Mouse (Mus musculus): Measurements from ENCODE around the gene Pde7b. TPM values are rescaled to one million over a fixed set of nuclear protein-coding genes. Genes with fewer than 3 reads are reported as not detected.

Gene Pde7b
- polyA plus RNA-seq, 1 experiment from 2014 or later, result 1.5 TPM

DNA sequence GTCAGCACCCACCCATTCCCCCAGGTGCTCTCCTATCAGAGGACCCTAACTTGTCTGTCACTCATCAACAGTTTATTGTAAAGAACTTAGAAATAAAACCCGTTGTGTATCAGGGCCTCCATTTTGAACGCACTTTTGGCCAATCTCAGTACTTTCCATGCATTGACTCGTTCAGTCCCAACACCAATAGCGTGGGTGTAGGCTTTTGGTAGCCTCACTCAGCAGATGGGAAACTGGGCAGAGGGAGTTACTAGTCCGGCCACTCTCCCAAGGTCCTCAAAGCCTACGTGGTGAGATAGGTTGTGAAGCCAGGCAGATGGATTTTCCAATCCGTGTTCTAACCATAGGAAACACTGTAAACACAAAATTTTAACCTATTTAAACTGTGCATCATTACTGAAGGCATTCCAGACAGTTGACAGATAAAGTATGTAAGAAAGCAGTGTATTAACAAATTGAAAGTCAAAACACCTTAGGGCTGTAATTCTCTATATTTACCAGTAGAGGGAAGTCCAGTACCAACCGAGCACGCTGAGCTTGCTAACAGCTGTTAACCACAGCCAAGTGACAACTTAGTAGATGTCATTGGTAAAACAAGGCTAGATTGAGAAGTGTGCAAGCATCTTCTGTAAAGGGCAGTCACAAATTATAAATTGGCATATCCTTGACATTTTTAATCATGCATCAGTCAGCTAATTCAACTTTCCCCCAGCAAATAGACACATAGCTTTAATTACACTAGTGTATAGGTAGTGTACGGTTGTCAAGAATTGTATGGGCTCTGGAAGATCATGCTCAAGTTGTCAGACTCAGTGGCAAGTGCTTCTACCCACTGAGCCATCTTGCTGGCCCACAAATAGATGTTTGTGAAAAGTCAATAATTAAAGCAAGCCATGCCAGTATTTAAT lies 363.1 kb downstream of the Pde7b start:
- Histone ChIP-seq H3K27ac (ENCODE audit: low read depth, low read length) (no peak overlapping the region), H3K27me3 (ENCODE audit: control insufficient read depth, insufficient read depth, low read length) (no peaks in the 10 kb centered on the region), H3K4me2 (ENCODE audit: low read depth) (no peak overlapping the region), H3K9ac (ENCODE audit: low read length) (no peak overlapping the region), H3K36me3 (ENCODE audit: control insufficient read depth, insufficient read depth, low read length) (no peaks in the 10 kb centered on the region), H3K4me3 (ENCODE audit: low read depth, low read length) (no peak overlapping the region), H3K9me3 (ENCODE audit: control insufficient read depth, low read length) (no peaks in the 10 kb centered on the region), H3K4me1 (ENCODE audit: control insufficient read depth, insufficient read depth, low read length) (no peaks in the 10 kb centered on the region)
- DNase-seq (ENCODE audit: low spot score) (no peak), ATAC-seq (ENCODE audit: insufficient read depth, low FRiP score, low TSS enrichment) (peak; percentile 61; the same call in 1 of the 2 replicates)
- WGBS, result 64% methylated on average over 10 of the region's 10 CpGs

DNA sequence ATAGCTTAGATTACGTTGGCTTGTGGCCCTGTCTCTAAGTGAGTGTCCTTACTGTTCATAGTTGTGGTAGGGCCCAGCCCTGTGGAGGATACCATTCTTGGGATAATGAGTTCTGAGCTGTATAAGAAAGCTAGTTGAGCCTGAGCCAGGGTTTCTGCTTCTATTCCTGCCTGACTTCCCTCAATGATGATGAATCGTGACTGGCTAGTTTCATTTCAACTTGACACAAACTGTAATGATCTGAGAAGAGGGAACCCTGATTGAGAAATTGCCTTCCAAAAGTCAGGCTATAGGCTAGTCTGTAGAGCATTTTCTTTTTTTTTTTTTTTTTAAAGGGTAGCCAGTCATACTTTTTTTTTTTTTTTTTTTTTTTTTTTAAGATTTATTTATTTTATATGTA lies 376.0 kb downstream of the Pde7b start:
- Histone ChIP-seq H3K9me3 (ENCODE audit: control insufficient read depth, low read length) (no peaks in the 10 kb centered on the region), H3K27me3 (ENCODE audit: control insufficient read depth, insufficient read depth, low read length) (no peaks in the 10 kb centered on the region), H3K4me3 (ENCODE audit: low read depth, low read length) (no peak overlapping the region), H3K36me3 (ENCODE audit: control insufficient read depth, insufficient read depth, low read length) (peaks cover 6% of the 10 kb centered on the region), H3K27ac (ENCODE audit: low read depth, low read length) (no peak overlapping the region), H3K4me2 (ENCODE audit: low read depth) (no peak overlapping the region), H3K9ac (ENCODE audit: low read length) (no peak overlapping the region), H3K4me1 (ENCODE audit: control insufficient read depth, insufficient read depth, low read length) (peaks cover 2% of the 10 kb centered on the region; the same call in 1 of the 2 replicates)
- DNase-seq (ENCODE audit: low spot score) (no peak), ATAC-seq (ENCODE audit: insufficient read depth, low FRiP score, low TSS enrichment) (no peak)
- WGBS, result 95% methylated on average over 2 of the region's 2 CpGs

Other genes with a start within 250 kb of the Pde7b start
- 24.7 and 26.5 TPM in 2 replicates for gene Ahi1, start 227.5 kb upstream of the Pde7b start, polyA plus RNA-seq (2014; fragmentation: Nextera tagmentation; extraction: Ambion mirVana)

Data from neural tube, embryonic 11.5 days (tissue).